Mouse (Mus musculus): ENCODE measurements around the gene Csgalnact2.

DNA sequence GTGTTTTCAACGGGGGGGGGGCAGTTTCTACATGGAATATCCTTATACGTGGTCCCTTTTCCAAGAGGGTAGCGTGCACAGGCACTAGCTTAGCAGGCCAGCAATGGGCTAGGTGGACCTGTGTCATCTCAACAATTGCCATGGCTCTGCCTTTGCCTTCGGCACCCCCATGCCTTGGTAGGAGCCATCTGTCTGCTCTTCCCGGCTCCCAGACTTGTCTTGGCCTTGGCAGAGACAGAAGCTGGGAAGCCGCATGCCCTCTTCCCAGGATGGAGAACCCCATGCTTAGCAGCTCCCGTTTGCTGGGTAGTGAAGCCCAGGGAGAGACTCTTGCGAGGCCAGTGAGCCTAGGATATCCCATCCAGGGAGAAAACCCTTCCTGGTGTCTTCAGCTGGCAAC is 54.3 kb downstream of the Csgalnact2 start:
- no peak for TF ChIP-seq CTCF (conservative IDR thresholded peaks at IDR 0.05 in 1 of 2, IDR thresholded peaks at IDR 0.05 in 1 of 2; ENCODE audit: low read depth in 2 of 2, low read length in 2 of 2)
- no peak for TF ChIP-seq SIN3A (IDR thresholded peaks at IDR 0.05; ENCODE audit: low read length)
- no peak for TF ChIP-seq NRF1 (IDR thresholded peaks at IDR 0.05; ENCODE audit: low read depth, low read length)
- TF ChIP-seq UBTF (IDR thresholded peaks at IDR 0.05; ENCODE audit: low read depth, low read length), result no peak
